Mouse (Mus musculus): ENCODE data around the gene Zfp735.

The Zfp735 gene

DNA sequence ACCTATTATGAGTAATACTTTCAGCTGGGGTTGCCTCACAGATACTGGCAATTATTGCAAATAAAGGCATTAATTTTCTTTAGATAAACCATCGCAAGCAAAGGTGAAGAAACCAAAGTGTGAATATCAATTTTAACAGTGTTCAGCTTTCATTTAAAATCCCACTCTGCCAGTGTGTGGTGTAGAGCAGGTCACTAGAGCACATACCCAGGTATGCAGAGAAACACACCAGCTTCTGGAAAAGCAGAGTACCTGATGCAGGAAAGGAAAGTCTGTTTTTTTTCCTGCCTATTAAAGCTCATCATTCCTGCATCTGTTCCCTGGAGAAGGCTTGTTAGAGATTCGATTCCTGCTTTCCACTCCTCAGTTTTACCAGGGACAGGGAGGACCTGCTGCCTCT is at the start of gene Zfp735:
Gene Zfp735, plus strand, starts transcription at position 301 of the 400 bp plus-strand sequence.
- no peak for ATAC-seq (ENCODE audit: low TSS enrichment)

DNA sequence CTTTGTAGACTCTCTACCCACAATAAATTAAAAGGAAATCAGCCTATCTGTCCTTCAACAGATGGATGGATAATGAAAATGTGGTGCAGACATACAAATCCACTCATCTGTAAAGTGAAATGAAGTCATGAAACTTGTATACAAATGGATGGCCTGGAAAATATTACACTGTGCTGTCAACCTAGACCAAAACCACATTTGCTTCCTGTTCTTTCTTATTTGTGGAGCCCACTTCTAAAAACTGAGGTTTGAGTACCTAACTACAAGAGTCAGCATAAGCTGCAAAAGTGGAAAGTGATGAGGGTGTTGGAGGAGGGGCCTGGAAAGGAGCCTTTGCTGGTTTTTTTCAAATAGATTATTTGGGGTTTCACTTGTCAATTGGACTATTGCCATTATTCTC is 70.5 kb downstream of the Zfp735 start:
- no peak for ATAC-seq (ENCODE audit: low TSS enrichment)

Measured in frontal cortex, adult (tissue).